Mouse (Mus musculus): Measurements from ENCODE around the gene Serpina1f.
"Not testable (repeated sequence)": the region's sequence is repeated elsewhere in the genome, so short reads cannot be mapped to it uniquely, and the experiment has no call there.

DNA sequence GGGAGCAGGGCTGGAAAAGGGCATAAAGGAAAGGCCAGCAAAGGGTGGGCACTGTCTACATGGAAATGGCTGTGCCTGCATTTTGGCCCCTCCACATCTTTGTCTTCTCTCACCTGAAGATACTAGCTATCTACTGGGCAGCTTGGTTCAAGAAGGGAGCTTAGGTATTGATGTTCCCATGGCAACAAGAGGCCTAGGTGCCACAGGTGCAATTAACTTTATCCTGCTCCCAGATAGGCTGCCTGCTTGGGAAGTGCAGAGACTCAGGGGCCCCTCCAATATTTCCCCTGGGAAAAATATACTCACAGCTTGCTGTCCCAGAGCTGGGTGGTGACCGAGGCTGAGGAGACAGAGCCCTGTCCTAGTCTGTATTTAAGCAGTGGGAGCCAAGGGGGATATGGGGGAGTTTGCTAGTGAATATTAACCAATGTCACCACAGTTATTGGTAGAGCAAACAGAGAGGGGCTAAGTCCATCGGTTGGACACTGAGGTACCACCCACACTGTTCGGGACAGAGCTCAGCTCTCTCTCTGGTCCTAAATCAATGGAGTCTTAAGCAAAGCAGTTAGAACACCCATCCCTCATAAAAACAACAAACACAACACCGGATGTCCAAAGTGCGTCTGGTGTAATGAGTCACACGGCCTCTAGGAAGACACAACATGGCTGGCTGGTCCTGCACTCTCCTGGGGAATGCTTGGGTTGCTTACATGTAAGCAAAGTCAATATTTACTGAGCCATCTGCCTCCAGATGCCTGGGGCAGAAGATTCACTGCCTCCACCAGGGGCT is 42.7 kb upstream of the Serpina1f start:
- TF ChIP-seq CTCF (IDR thresholded peaks at IDR 0.05; ENCODE audit: extremely low read depth, insufficient read length, insufficient replicate concordance, low read depth, low read length); POLR2A (IDR thresholded peaks at IDR 0.05; ENCODE audit: low read depth, low read length): not testable (repeated sequence)

Measured in small intestine, adult 2 months (tissue).